In the genomic region with DNA sequence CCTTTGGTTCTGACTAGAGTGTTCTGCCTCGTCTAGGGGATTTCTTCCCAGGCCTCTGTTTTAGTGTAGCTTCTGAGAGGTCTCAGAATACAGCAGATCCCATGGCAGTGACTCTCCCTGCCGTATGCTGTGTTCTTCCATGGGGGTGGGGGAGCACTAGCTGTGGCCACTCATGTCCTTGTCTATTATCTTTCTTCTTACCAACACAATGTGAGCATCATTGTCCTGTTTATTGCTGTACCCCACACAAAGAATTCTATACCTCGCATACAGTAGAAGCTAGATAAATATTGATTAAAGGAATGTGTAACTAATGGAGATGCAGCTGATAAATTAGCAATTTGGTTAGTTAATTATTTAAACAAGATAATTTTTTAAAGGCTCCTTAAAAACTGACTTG, we compare ENCODE assay signal across 11 mouse cellular contexts.
DNase-seq lines count a peak whose midpoint lies in the region; ATAC-seq lines count a peak whose summit lies in the region.
"Had no signal": no experiment of that assay in that cellular context is flagged by ENCODE, and none has a peak within 500 bp of the region (broad histone marks: within the 10 kb centered on the region; RNA-seq: fewer than 3 reads in every experiment).

No protein-coding gene starts in this region.

- no peak overlapping the region for H3K4me2 ChIP-seq in limb, embryonic 12.5 days
- H3K4me2 ChIP-seq in hindbrain, embryonic 12.5 days (replicated peaks), result no peak overlapping the region
- no peak overlapping the region for H3K4me2 ChIP-seq in intestine, embryonic 15.5 days (replicated peaks)
- H3K4me2 ChIP-seq in neural tube, embryonic 12.5 days (replicated peaks), result no peak overlapping the region
- H3K4me2 ChIP-seq: heart, embryonic 15.5 days; liver, embryonic 12.5 days had no signal

- ATAC-seq in limb, embryonic 12.5 days (ENCODE audit: insufficient number of reproducible peaks, insufficient read depth, low FRiP score, low TSS enrichment, low read depth), result 0 out of 2 replicates have a peak, but pooled peaks have one; percentile 22
- peak; percentile 57 for ATAC-seq in hindbrain, embryonic 12.5 days (ENCODE audit: low FRiP score)
- ATAC-seq in intestine, embryonic 15.5 days, result 0 out of 2 replicates have a peak, but pooled peaks have one; percentile 43
- ATAC-seq in neural tube, embryonic 12.5 days (ENCODE audit: low FRiP score, low read depth), result peak; percentile 45; the same call in 1 of the 2 replicates
- no peak for ATAC-seq in CD4-positive, CD25-positive, alpha-beta regulatory T cell, adult 4 months
- ATAC-seq: inflammation-experienced regulatory T-cells, adult 6 months had no signal

- no peaks in the 10 kb centered on the region for H3K36me3 ChIP-seq in limb, embryonic 12.5 days
- H3K36me3 ChIP-seq in limb, embryonic 10.5 days, result no peaks in the 10 kb centered on the region
- no peaks in the 10 kb centered on the region for H3K36me3 ChIP-seq in hindbrain, embryonic 12.5 days
- H3K36me3 ChIP-seq in intestine, embryonic 15.5 days, result no peaks in the 10 kb centered on the region
- H3K36me3 ChIP-seq in neural tube, embryonic 12.5 days, result no peaks in the 10 kb centered on the region
- H3K36me3 ChIP-seq: heart, embryonic 15.5 days; liver, embryonic 12.5 days had no signal

- no peak overlapping the region for H3K27ac ChIP-seq in limb, embryonic 12.5 days
- no peak overlapping the region for H3K27ac ChIP-seq in limb, embryonic 10.5 days
- H3K27ac ChIP-seq in hindbrain, embryonic 12.5 days, result no peak overlapping the region
- no peak overlapping the region for H3K27ac ChIP-seq in intestine, embryonic 15.5 days
- no peak overlapping the region for H3K27ac ChIP-seq in neural tube, embryonic 12.5 days
- H3K27ac ChIP-seq: gastrocnemius, adult 2 months; heart, embryonic 15.5 days; liver, embryonic 12.5 days had no signal

- 70% methylated on average over 3 of the region's 3 CpGs for WGBS in limb, embryonic 12.5 days
- 79% methylated on average over 3 of the region's 3 CpGs for WGBS in limb, embryonic 10.5 days
- WGBS in hindbrain, embryonic 12.5 days, result 75% methylated on average over 3 of the region's 3 CpGs
- WGBS in intestine, embryonic 15.5 days, result 61% methylated on average over 3 of the region's 3 CpGs
- WGBS in neural tube, embryonic 12.5 days, result 71% methylated on average over 3 of the region's 3 CpGs

- no peaks in the 10 kb centered on the region for H3K27me3 ChIP-seq in limb, embryonic 12.5 days
- no peaks in the 10 kb centered on the region for H3K27me3 ChIP-seq in limb, embryonic 10.5 days (ENCODE audit: low read depth, poor library complexity, severe bottlenecking)
- H3K27me3 ChIP-seq in hindbrain, embryonic 12.5 days, result no peaks in the 10 kb centered on the region
- H3K27me3 ChIP-seq in intestine, embryonic 15.5 days (replicated peaks), result no peaks in the 10 kb centered on the region
- H3K27me3 ChIP-seq in neural tube, embryonic 12.5 days (replicated peaks), result no peaks in the 10 kb centered on the region
- H3K27me3 ChIP-seq: heart, embryonic 15.5 days; liver, embryonic 12.5 days had no signal

- no peak overlapping the region for H3K4me3 ChIP-seq in limb, embryonic 12.5 days (replicated peaks)
- no peak overlapping the region for H3K4me3 ChIP-seq in limb, embryonic 10.5 days
- no peak overlapping the region for H3K4me3 ChIP-seq in hindbrain, embryonic 12.5 days
- H3K4me3 ChIP-seq in intestine, embryonic 15.5 days (replicated peaks), result no peak overlapping the region
- H3K4me3 ChIP-seq in neural tube, embryonic 12.5 days, result no peak overlapping the region
- H3K4me3 ChIP-seq: gastrocnemius, adult 2 months; heart, embryonic 15.5 days; liver, embryonic 12.5 days had no signal

- no peak overlapping the region for H3K9ac ChIP-seq in limb, embryonic 12.5 days (replicated peaks)
- H3K9ac ChIP-seq in hindbrain, embryonic 12.5 days, result no peak overlapping the region
- H3K9ac ChIP-seq in intestine, embryonic 15.5 days, result no peak overlapping the region
- no peak overlapping the region for H3K9ac ChIP-seq in neural tube, embryonic 12.5 days
- H3K9ac ChIP-seq: heart, embryonic 15.5 days; liver, embryonic 12.5 days had no signal

- peaks cover 7% of the 10 kb centered on the region for H3K4me1 ChIP-seq in limb, embryonic 12.5 days (replicated peaks)
- H3K4me1 ChIP-seq in limb, embryonic 10.5 days, result peaks cover 13% of the 10 kb centered on the region; the same call in 1 of the 2 replicates
- 0 out of 2 replicates have a peak, but pooled peaks cover 3% of the 10 kb centered on the region for H3K4me1 ChIP-seq in hindbrain, embryonic 12.5 days
- H3K4me1 ChIP-seq in intestine, embryonic 15.5 days (replicated peaks), result no peaks in the 10 kb centered on the region
- peaks cover 3% of the 10 kb centered on the region; the same call in 1 of the 2 replicates for H3K4me1 ChIP-seq in neural tube, embryonic 12.5 days
- H3K4me1 ChIP-seq: liver, embryonic 12.5 days had no signal

- DNase-seq in limb, embryonic 10.5 days (ENCODE audit: low spot score), result no peak
- no peak for DNase-seq in cerebellum, postnatal 14 days
- DNase-seq: gastrocnemius, adult 2 months had no signal

- H3K9me3 ChIP-seq in limb, embryonic 12.5 days, result no peaks in the 10 kb centered on the region
- H3K9me3 ChIP-seq in limb, embryonic 10.5 days (replicated peaks), result no peaks in the 10 kb centered on the region
- H3K9me3 ChIP-seq in hindbrain, embryonic 12.5 days (replicated peaks), result no peaks in the 10 kb centered on the region
- no peaks in the 10 kb centered on the region for H3K9me3 ChIP-seq in intestine, embryonic 15.5 days
- H3K9me3 ChIP-seq in neural tube, embryonic 12.5 days, result no peaks in the 10 kb centered on the region
- H3K9me3 ChIP-seq: heart, embryonic 15.5 days; liver, embryonic 12.5 days had no signal
